Mouse (Mus musculus) CD8-positive naive resting alpha-beta T cell, adult 57 days (primary cell): ENCODE measurements around the gene Mrpl24. TPM values are rescaled to one million over a fixed set of nuclear protein-coding genes. Genes with fewer than 3 reads are reported as not detected.

ENCODE experiments used
- total RNA-seq: library from RNA; stranded (reverse); gene quantifications from one replicate; pipeline ENCODE4 v1.2.4, GENCODE M21; 2023

Mrpl24 gene
- total RNA-seq, result 150 TPM

GRCm38 (mm10) chr3:87919336-87920108, at the start of gene Mrpl24:
Mrpl24 (plus strand) TSS chr3:87919506.

GRCm38 (mm10) chr3:87885281-87886003, 33.9 kb upstream of the Mrpl24 start, which contains the start of gene Prcc:
Prcc (minus strand) TSS chr3:87885608.

GRCm38 (mm10) chr3:87905880-87906485, 13.3 kb upstream of the Mrpl24 start, which contains the start of gene Hdgf:
Hdgf (plus strand) TSS chr3:87906321.

GRCm38 (mm10) chr3:87930078-87930795, 10.9 kb downstream of the Mrpl24 start, which contains the start of the genes Isg20l2 and Rrnad1:
Isg20l2 (plus strand) TSS chr3:87930314.
Rrnad1 (minus strand) TSS chr3:87930717.

GRCm38 (mm10) chr3:87948378-87949265, 29.3 kb downstream of the Mrpl24 start, which contains the start of gene Crabp2:
Crabp2 (plus strand) TSS chr3:87948666.

GRCm38 (mm10) chr3:87970939-87971488, 51.7 kb downstream of the Mrpl24 start, which contains the start of gene Nes:
Nes (plus strand) TSS chr3:87971078.

Other genes starting within 250 kb of the Mrpl24 start
- 0.12 TPM for gene Lrrc71, start 170.9 kb upstream of the Mrpl24 start, total RNA-seq
- gene Ntrk1, start 124.3 kb upstream of the Mrpl24 start, total RNA-seq, result not detected
- gene Insrr, start 122.6 kb upstream of the Mrpl24 start, total RNA-seq, result not detected
- 16.7 TPM for gene Pear1, start 95.2 kb upstream of the Mrpl24 start, total RNA-seq
- 262 TPM for gene Sh2d2a, start 72.8 kb upstream of the Mrpl24 start, total RNA-seq
- gene Prcc, start 33.9 kb upstream of the Mrpl24 start, total RNA-seq, result 58.1 TPM
- 79.8 TPM for gene Hdgf, start 13.2 kb upstream of the Mrpl24 start, total RNA-seq
- gene Isg20l2, start 10.8 kb downstream of the Mrpl24 start, total RNA-seq, result 60.8 TPM
- 26.4 TPM for gene Rrnad1, start 11.2 kb downstream of the Mrpl24 start, total RNA-seq
- 2.1 TPM for gene Crabp2, start 29.2 kb downstream of the Mrpl24 start, total RNA-seq
- not detected for gene Nes, start 51.6 kb downstream of the Mrpl24 start, total RNA-seq
- gene Bcan, start 80.7 kb downstream of the Mrpl24 start, total RNA-seq, result not detected
- gene Hapln2, start 108.1 kb downstream of the Mrpl24 start, total RNA-seq, result not detected
- 26.0 TPM for gene Gpatch4, start 123.6 kb downstream of the Mrpl24 start, total RNA-seq
- 20.0 TPM for gene Naxe, start 139.0 kb downstream of the Mrpl24 start, total RNA-seq
- not detected for gene Ttc24, start 158.8 kb downstream of the Mrpl24 start, total RNA-seq
- gene Iqgap3, start 162.5 kb downstream of the Mrpl24 start, total RNA-seq, result 0.12 TPM
- 328 TPM for gene Mef2d, start 222.9 kb downstream of the Mrpl24 start, total RNA-seq